Mouse (Mus musculus): Measurements from ENCODE around the gene Gm11541. TPM values are rescaled to one million over a fixed set of nuclear protein-coding genes. Genes with fewer than 3 reads are reported as not detected.
"Not testable (repeated sequence)": the region's sequence is repeated elsewhere in the genome, so short reads cannot be mapped to it uniquely, and the experiment has no call there.

The Gm11541 gene
- total RNA-seq, 2 experiments from 2014 or later: not detected

DNA sequence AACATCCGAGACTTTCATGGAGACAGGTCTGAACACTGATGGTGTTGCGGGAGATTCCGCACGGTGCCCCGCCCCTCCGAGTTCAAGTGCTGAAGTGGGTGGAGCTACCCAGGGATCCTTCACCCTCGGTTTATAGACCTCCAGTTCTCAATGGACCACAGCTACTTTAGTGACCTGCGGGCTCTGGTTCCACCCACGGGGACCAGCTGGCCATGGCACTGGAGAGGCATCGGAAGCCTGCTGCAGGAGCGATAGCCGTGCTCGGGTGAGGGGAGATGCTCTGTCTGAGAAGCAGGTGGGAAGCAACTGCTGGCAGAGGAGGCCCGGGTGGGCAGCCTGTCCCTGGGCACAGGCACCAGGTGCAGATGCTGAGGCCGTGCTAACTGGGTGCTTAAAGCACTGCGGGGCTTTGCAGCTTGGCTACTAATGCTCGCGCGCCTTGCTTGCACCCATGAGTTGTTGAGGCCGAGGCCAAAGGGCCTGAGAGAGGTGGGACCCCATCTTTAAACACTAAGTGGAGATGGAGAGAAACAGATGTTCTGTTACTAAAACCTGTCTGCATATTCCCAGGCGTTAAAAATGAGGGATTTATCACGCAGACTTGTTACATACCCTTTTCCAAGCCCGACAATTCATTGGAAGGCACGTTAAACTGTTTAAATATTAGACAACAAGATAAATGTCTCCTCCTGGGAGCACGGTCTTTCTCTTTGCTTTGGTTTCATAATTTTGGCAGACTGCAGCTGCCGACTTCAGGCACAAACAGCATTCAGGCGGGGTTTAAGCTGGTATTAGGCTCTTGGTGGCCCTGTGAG lies 2.7 kb downstream of the Gm11541 start:
- DNase-seq (ENCODE audit: extremely low spot score in 1 of 2, low spot score in 2 of 2): no peak
- intact Hi-C loops (cut with DNase I): no loop called here

DNA sequence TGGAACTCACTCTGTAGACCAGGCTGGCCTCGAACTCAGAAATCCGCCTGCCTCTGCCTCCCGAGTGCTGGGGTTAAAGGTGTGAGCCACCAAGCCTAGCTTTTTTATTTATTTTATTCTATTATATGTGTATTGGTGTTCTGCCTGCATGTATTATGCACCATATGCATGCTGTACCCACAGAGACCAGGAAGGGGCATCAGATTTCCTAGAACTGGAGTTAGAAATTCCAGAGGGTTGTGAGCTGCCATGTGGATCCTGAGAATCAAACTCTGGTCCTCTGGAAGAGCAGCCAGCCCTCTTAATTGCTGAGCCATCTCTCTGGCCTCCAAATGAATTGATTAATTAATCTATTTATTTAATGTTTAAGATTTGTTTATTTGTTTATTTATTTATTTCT lies 4.9 kb downstream of the Gm11541 start:
- intact Hi-C loops (cut with DNase I): no loop called here
- no peak for DNase-seq (ENCODE audit: extremely low spot score in 1 of 2, low spot score in 2 of 2)

DNA sequence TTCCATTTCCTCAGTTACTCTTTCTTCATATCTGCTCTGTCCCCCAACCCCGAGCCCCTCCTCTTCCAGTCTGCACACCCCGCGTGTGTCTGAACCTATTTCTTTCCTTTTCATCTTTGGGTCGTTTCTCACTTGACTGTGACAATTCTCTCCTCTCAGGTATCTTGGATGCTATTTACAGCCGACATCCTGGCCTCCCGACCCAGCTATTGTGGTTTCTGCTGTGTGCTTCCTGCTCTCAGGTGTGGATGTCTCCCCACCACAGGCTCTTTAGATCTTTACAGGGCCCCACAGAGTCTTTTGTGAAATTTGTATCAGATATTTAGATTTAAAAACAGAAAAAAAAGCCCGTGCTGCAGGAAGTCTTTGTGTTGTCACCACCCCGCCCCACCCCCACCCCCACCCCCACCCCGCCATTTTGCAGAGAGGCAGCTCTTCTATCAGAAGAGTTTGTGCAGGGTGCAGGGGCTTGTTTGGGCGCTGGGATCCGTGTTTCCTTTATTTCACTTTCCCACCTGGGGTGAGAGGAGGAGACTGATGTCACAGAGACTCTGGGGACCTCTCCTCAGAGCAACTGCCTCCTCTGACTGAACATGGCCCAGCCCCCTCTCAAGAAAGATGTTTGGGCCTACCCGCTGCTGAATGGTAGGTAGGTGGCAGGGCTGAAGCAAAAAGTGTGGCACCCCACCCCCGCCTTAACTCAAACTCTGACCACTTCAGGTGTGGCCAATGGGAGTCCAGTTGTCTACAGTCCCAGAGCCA lies 6.4 kb downstream of the Gm11541 start:
- no peak for DNase-seq (ENCODE audit: extremely low spot score in 1 of 2, low spot score in 2 of 2)
- intact Hi-C loops (cut with DNase I): no loop called here

DNA sequence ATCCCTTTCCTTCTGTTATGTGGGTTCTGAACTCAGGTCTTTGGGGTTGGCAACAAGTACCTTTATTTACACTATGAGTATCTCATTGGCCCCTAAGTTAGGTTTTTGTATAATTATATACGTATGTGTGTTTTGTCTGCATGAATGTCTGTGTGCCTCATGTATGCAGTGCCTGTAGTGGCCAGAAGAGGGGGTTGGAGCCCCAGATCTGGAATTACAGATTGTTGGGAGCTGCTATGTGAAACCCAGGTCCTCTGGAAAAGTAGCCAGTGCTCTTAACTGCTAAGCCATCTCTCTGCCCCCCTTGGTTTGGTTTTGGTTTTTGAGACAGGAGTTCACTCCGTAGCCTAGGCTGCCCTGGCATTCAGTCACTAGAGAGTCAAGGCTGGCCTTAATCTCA lies 7.2 kb downstream of the Gm11541 start:
- intact Hi-C loops (cut with DNase I): no loop called here
- no peak for DNase-seq (ENCODE audit: extremely low spot score in 1 of 2, low spot score in 2 of 2)

DNA sequence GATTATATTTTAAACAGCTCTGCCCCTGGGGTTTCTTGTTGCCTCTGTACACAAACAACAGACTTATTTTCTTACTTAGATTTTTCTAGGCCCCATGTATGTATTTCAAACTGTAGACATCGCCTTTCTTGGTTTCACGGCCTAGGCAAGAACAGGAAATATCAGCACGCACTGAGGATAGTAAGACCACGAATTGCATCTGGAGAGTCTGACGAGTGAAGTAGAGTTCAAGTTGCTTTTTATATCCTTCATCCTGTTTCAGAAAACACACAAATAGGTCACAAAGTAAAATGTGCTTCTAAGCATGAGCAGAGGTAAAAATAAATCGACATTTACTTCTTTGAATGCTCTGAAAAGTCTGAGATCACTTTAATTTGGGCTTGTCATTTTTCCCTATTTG lies 8.8 kb downstream of the Gm11541 start:
- intact Hi-C loops (cut with DNase I): no loop called here
- no peak for DNase-seq (ENCODE audit: extremely low spot score in 1 of 2, low spot score in 2 of 2)

DNA sequence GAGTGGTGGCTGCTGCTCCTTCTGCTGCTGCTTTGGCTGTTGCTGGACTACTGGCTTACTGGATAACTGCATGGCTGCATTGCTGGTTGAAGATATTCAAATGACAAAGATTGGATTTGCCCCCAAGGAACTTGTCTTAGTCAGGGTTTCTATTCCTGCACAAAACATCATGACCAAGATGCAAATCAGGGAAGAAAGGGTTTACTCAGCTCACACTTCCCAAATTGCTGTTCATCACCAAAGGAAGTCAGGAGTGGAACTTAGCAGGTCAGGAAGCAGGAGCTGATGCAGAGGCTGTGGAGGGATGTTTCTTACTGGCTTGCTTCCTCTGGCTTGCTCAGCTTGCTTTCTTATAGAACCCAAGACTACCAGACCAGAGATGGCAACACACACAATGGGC lies 11.8 kb downstream of the Gm11541 start:
- intact Hi-C loops (cut with DNase I); DNase-seq (ENCODE audit: extremely low spot score in 1 of 2, low spot score in 2 of 2): not testable (repeated sequence)

DNA sequence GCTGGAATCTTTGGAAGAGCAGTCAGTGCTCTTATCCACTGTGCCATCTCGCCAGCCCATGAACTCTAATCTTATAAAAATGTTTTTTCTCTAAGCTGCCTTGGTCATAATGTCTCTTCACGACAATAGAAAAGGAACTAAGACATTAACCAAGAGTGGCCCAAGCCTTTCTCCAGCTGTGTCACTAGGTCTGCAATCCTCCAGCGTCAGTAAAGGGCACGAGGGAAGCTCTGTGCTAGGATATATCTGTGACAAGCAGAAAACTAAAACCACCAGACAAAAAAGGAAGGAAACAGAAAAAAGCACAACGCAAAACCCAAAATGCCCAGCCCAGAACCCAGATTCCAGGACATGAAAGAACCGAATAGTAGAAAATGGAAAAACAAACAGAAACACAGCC lies 17.1 kb downstream of the Gm11541 start:
- intact Hi-C loops (cut with DNase I): no loop called here
- DNase-seq (ENCODE audit: extremely low spot score in 1 of 2, low spot score in 2 of 2): no peak

DNA sequence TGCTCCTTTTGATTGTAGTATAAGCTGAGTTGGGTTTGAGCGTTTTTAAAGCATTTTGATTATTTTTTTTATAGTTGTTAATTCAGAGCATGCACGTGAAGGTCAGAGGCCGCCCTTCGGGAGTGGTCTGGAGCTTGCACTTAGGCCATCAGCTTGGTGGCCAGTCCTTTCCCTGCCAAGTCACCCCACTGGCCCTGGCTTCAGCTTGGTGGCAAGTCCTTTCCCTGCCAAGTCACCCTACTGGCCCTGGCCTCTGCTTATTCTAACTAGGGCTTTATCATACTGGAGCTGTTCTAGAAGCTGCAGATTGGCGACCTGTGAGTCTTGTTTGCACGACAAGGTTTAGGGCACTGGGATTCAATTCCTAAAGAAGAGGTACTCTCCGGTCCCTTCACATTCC lies 21.9 kb downstream of the Gm11541 start:
- DNase-seq (ENCODE audit: extremely low spot score in 1 of 2, low spot score in 2 of 2): no peak
- intact Hi-C loops (cut with DNase I): no loop called here

DNA sequence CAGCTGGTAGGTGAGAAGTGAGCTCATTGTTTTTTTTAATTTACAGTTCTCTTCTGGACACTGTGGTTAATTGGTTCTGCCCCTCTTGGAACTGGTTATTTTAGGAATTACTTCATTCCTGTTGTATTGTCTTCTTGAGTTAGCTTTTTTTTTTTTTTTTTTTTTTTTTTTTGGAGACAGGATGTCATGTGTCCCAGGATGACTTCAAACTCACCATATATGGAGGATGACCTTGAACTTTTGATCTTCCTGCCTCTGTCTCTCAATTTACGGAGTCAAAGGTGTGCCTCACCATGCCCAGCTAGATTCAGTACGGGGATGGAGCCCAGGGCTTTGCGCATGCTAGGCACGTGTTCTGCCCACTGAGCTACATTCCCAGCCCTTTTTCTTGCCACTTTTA lies 22.7 kb downstream of the Gm11541 start:
- no peak for DNase-seq (ENCODE audit: extremely low spot score in 1 of 2, low spot score in 2 of 2)
- intact Hi-C loops (cut with DNase I): no loop called here

DNA sequence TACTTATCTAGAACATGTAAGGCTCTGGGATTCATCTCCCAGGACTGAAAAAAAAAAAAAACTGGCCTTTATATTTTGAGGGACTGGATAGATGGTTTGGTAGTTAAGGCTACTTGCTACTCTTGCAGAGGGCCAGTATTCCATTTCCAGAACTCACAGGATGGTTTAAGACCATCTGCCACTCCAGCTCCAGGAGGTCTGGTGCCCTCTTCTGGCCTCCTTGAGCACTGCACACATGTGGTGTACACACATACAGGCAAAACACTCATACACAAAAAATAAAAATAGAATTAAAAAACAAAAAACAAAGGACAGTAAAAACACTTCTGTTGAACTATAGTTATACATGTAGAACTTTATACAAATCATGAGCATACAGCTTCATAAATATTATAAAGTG lies 23.7 kb downstream of the Gm11541 start:
- intact Hi-C loops (cut with DNase I): no loop called here
- DNase-seq (ENCODE audit: extremely low spot score in 1 of 2, low spot score in 2 of 2): no peak

DNA sequence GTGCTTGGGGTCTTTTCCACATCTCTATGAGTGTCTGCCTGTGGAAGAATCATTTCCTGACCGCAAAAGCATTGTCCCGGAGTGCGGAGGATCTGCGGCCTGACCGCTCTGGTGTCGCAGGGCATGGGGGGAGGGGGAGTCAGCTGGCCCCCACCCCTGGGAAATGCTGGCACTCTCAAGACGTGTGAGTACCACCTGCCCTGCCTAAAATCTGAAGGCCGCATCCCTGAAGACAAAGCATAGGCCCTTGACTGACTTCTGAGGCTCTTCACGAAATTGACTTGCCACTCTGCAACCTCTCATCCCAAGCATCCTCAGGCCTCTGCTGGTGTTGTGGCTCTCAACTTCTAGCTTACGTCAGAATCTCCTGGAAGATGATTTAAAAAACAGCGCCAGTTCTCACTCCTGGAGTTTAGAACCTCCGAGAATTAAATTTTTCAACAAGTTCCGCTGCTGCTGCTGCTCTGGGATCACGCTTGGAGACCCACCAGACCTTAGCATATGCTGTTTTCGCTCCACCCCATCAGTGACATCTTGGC lies 26.6 kb downstream of the Gm11541 start:
- intact Hi-C loops (cut with DNase I): no loop called here
- no peak for DNase-seq (ENCODE audit: extremely low spot score in 1 of 2, low spot score in 2 of 2)

DNA sequence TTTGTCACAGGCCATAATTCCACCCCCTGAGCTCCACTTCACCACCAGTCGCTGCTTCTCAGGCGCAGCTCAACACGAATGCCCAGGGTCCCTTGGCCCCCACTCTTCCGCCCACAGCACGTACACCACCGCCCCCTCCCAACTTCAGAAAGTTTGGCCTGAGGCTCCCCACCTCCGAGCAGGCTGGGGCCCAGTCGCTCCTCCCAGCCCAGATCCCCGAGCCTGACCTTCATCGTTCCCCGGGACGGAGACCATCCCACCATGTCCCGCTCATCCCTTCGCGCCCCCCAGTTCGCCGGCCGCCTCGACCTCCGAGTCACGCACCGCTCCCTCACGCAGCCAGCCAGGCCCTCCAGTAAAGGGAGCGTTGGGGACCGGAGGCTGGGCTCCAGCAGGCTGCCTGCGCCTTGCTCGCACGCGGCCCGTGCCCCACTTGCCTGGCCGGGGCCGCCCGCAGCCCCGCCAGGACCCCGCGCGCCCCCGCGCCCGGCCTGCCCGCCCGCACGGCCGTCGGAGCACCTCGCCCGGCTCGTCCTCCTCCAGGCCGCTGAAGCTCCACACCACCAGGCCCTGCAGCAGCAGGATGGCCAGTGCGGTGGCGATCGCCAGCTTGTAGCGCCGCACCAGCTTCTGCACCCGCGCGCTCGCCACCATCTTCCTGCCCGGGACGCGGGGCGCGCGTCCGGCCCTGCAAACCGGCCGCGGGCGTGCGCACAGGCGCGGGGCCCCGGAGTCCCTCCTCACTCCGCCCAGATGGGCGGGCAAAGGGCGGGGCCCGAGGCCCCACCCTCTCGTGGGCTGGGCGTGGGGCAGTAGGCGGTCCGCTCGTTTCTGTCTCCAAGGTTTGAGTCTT lies 27.3 kb downstream of the Gm11541 start, which contains the start of gene Xylt2:
Gene Xylt2 (minus strand): TSS at position 762 of the 853 bp plus-strand sequence.
- peak; percentile 84 to 94 for DNase-seq (ENCODE audit: extremely low spot score in 1 of 2, low spot score in 2 of 2)
- intact Hi-C loops (cut with DNase I): no loop called here

DNA sequence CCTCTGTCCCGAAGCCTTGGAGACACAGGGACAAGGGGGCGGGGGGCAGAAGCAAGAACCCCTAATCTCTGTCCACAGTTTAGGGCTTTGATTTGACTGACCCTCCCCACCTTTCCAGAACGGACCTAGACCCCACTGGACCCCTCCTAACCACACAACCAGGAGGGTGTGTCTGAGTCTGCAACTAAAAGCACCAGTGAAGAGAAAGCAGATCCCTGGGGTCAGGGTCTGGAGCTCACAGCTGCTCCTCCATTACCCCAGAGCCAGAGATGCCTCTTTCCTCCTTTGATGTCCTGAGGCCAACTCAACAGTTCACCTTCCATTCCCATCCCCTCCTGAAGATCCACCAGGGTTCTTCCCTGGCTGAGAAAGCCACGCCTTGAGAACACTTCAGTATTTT lies 28.0 kb downstream of the Gm11541 start:
- DNase-seq (ENCODE audit: extremely low spot score in 1 of 2, low spot score in 2 of 2): no peak
- intact Hi-C loops (cut with DNase I): no loop called here

DNA sequence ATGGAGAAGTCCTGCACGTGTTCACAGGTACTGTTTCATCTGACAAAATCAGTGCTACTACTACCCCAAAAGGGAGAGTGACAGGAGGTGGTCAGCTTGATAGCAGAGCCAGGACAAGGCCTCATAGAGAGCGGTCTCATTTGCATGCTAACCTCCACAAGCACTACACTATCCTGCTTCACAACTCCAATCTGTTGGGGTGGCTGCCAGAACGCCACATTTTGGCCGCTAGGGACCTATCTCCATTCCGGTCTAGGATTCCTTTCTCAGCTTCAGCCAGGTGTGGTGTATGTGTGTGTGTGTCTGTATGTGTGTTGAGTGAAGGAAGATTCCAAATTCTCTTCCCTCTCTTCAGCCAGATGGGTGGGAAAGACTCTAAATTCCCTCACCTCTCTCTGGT lies 28.9 kb downstream of the Gm11541 start:
- intact Hi-C loops (cut with DNase I): no loop called here
- no peak for DNase-seq (ENCODE audit: extremely low spot score in 1 of 2, low spot score in 2 of 2)

DNA sequence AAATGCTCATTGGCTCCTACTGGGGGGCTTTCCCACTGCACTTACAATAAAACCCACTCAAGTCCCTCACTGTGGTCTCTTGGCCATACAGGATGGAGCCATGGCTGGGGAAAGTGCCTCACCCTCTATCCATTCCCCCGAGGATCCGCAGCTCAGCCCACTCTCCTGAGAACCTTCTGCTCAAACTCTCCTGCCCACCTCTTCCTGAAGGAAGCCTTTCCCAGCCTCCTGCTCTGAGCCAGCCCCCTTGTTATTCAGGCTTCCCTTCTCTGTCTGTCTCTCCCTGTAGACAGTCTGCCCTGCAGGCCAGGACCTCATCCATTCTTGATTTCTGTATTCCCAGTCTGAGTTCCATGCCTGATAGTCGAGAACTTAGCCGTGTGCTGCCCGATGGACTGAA lies 29.3 kb downstream of the Gm11541 start:
- intact Hi-C loops (cut with DNase I): no loop called here
- no peak for DNase-seq (ENCODE audit: extremely low spot score in 1 of 2, low spot score in 2 of 2)

DNA sequence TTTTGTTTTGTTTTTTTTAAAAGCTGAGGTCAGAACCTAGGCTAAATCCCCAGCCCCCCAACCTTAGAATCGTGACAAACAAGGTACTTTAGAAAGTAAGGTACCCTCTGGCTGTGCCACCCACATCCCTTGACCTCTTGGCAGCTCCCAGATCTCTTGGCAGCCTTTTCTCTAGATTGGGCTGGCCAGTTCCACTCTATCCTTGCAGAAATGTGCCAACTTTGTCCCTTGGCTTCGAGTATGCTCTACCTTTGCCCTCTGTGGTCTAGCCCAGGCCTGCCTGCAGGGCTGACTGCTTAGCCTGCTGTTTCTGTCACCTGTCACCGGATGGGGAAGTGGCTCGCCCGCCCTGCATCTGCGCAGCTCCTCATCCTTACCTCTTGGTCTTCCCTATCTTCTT lies 39.0 kb downstream of the Gm11541 start:
- intact Hi-C loops (cut with DNase I): no loop called here
- DNase-seq (ENCODE audit: extremely low spot score in 1 of 2, low spot score in 2 of 2): no peak

DNA sequence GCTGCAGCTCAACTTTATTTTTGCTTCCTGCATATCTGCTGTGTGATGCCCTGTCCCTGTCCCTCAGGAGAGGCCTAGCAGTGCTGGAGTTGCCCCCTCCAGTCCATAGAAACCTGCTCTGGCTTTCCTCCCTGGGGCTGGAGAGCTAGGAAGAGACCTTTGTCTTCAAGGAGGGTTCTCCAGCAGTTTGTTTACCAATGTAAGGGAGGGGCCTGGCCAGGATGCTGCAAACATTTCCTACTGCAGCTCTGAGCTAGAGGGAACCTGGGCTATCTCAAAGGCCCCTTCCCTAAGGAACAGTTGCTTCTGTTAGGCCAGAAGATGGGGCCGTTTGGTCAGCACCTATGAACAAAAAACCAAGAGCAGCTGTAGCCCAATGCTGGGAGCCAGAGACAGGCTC lies 43.0 kb downstream of the Gm11541 start:
- DNase-seq (ENCODE audit: extremely low spot score in 1 of 2, low spot score in 2 of 2): no peak
- intact Hi-C loops (cut with DNase I): no loop called here

DNA sequence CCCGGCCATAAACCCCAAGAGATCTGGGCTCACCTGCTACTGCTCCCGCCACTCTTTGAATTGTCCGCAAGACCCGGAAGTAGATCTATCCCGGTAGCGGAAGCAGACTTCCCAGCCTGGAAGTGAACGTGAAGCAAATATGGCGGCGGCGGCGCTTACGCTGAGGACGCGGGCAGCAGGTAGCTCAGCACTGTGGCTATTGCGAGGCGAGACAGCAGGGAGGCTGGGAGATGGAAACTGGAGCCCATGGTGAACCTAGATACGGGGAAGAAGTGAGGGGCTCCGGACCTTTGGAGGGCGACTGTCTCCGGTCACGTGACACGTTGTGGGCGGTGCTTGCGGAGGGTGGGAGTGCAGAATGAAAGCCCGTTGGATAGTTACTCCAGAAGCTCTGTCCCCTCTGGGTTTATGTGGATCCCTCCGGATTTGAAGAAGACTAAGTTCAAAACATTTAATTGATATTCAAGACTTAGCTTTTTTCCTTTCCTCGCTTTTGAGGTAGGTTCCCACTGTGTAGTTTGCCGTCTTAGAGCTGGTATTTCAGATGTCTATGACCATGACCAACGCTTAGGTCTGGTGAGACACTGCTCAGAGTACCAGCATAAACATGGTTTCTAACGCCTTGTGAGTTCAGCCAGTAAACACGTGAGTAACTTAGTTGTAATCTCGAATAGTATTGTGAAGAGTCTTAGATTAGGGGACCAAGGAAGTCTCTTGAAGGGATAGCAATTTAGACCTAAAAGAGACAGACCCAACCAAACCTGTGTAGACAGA lies 50.4 kb downstream of the Gm11541 start, which contains the start of the genes Mrpl27 and Eme1:
Gene Mrpl27 (plus strand): TSS at position 105 of the 774 bp plus-strand sequence.
Gene Eme1 (minus strand): TSS at position 302 of the 774 bp plus-strand sequence.
- intact Hi-C loops (cut with DNase I): no loop called here
- peak; percentile 79 to 88 for DNase-seq (ENCODE audit: extremely low spot score in 1 of 2, low spot score in 2 of 2)
